Mouse (Mus musculus): ENCODE results near the gene Hip1. TPM values are rescaled to one million over a fixed set of nuclear protein-coding genes. Genes with fewer than 3 reads are reported as not detected.

The Hip1 gene
- polyA plus RNA-seq, 1 experiment from 2014 or later, result 49.0 TPM

- Histone ChIP-seq H3K4me1 (ENCODE audit: control insufficient read depth, insufficient read depth, low read length) (no peaks in the 10 kb centered on the region), H3K9me3 (ENCODE audit: control insufficient read depth, low read length) (no peaks in the 10 kb centered on the region), H3K27me3 (ENCODE audit: control insufficient read depth, insufficient read depth, low read length) (no peaks in the 10 kb centered on the region), H3K4me3 (ENCODE audit: low read depth, low read length) (no peak overlapping the region), H3K27ac (ENCODE audit: low read depth, low read length) (no peak overlapping the region), H3K9ac (replicated peaks; ENCODE audit: low read depth, low read length) (no peak overlapping the region), H3K36me3 (ENCODE audit: control insufficient read depth, insufficient read depth, low read length) (no peaks in the 10 kb centered on the region), H3K4me2 (ENCODE audit: low read depth, low read length) (no peak overlapping the region)
- 75% methylated on average over 11 of the region's 11 CpGs for WGBS
- ATAC-seq (ENCODE audit: low read depth), result no peak
Measured at GRCm38 (mm10) chr5:135524660-135525560, 20.0 kb downstream of the Hip1 start.

DNA sequence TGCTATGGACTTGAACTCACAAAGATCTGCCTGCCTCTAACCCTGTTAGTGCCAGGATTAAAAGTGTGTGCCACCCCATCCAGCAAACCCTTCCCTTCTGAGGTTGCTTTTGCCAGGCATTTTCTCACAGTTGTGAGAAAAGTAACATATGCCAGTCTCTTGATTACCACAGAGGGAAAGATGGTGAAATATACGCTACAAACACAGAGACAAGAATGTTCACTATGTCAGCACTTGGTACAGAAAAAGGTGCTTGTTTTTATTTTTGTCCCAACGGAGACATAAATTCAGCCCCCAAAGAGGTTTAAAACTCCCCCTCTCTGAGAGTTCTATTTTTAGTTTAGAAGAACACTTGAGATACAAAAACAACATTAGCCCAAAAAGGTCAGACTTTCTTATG is 20.8 kb downstream of the Hip1 start:
- H3K4me3 ChIP-seq (ENCODE audit: low read depth, low read length), result no peak overlapping the region
- H3K4me2 ChIP-seq (ENCODE audit: low read depth, low read length), result no peak overlapping the region
- no peaks in the 10 kb centered on the region for H3K4me1 ChIP-seq (ENCODE audit: control insufficient read depth, insufficient read depth, low read length)
- no peak for ATAC-seq (ENCODE audit: low read depth)
- H3K9me3 ChIP-seq (ENCODE audit: control insufficient read depth, low read length), result no peaks in the 10 kb centered on the region
- no peak overlapping the region for H3K9ac ChIP-seq (replicated peaks; ENCODE audit: low read depth, low read length)
- 95% methylated on average over 2 of the region's 2 CpGs for WGBS
- H3K27ac ChIP-seq (ENCODE audit: low read depth, low read length), result no peak overlapping the region
- H3K36me3 ChIP-seq (ENCODE audit: control insufficient read depth, insufficient read depth, low read length), result no peaks in the 10 kb centered on the region
- H3K27me3 ChIP-seq (ENCODE audit: control insufficient read depth, insufficient read depth, low read length), result no peaks in the 10 kb centered on the region

- no peaks in the 10 kb centered on the region for H3K27me3 ChIP-seq (ENCODE audit: control insufficient read depth, insufficient read depth, low read length)
- no peak for ATAC-seq (ENCODE audit: low read depth)
- no peaks in the 10 kb centered on the region for H3K36me3 ChIP-seq (ENCODE audit: control insufficient read depth, insufficient read depth, low read length)
- H3K9ac ChIP-seq (replicated peaks; ENCODE audit: low read depth, low read length), result no peak overlapping the region
- H3K4me2 ChIP-seq (ENCODE audit: low read depth, low read length), result no peak overlapping the region
- no peak overlapping the region for H3K27ac ChIP-seq (ENCODE audit: low read depth, low read length)
- H3K4me1 ChIP-seq (ENCODE audit: control insufficient read depth, insufficient read depth, low read length), result no peaks in the 10 kb centered on the region
- no peaks in the 10 kb centered on the region for H3K9me3 ChIP-seq (ENCODE audit: control insufficient read depth, low read length)
- H3K4me3 ChIP-seq (ENCODE audit: low read depth, low read length), result no peak overlapping the region
- 84% methylated on average over 9 of the region's 9 CpGs for WGBS
Measured at GRCm38 (mm10) chr5:135522111-135522722, 22.7 kb downstream of the Hip1 start.

DNA sequence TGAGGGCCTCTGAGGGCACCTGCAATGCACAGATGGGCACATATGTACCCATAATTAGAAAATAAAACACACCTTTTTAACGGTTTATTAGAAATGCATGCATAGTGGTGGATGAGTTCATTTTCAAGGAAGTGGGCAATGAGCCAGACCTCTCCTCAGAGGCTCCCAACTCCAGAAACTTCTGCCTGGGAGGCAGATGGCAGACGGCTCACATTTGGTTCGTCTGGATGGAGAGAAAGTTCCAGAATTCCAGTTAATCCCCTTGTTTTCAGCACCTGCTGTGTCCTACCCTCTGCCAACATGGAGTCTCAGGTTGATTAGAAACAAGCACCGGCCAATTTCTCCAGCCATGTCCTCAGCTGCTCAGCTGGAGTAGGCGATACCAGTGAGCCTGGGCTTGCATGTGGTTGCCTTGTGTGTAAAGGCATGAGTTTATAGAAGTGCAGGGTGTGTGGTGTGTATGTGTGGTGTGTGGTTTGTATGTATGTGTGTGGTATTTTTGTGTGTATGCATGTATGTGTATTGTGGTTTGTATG is 27.5 kb downstream of the Hip1 start:
- H3K27ac ChIP-seq (ENCODE audit: low read depth, low read length), result no peak overlapping the region
- WGBS, result 82% methylated on average over 5 of the region's 5 CpGs
- H3K4me2 ChIP-seq (ENCODE audit: low read depth, low read length), result no peak overlapping the region
- H3K27me3 ChIP-seq (ENCODE audit: control insufficient read depth, insufficient read depth, low read length), result no peaks in the 10 kb centered on the region
- no peak overlapping the region for H3K4me3 ChIP-seq (ENCODE audit: low read depth, low read length)
- H3K4me1 ChIP-seq (ENCODE audit: control insufficient read depth, insufficient read depth, low read length), result no peaks in the 10 kb centered on the region
- no peak for ATAC-seq (ENCODE audit: low read depth)
- H3K9me3 ChIP-seq (ENCODE audit: control insufficient read depth, low read length), result no peaks in the 10 kb centered on the region
- H3K9ac ChIP-seq (replicated peaks; ENCODE audit: low read depth, low read length), result no peak overlapping the region
- H3K36me3 ChIP-seq (ENCODE audit: control insufficient read depth, insufficient read depth, low read length), result no peaks in the 10 kb centered on the region

DNA sequence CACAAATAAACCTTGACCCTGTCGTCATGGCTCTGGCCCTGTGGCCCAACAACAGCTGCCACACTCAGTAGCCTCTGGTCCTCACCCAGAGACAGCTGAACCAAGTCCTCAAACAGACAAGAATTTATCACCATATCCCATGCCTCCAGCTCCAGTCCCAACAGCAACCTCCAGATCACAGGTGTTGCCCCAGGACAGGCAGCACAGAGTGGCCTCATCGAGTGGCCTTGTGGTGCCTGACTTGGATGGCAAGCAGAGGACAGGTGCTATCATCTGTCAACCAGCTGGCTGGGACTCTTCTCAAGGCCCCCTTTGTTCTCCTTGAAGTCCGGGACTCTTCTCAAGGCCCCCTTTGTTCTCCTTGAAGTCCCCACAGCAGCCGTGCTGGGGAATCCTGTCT is 31.8 kb downstream of the Hip1 start:
- H3K27ac ChIP-seq (ENCODE audit: low read depth, low read length), result no peak overlapping the region
- H3K4me1 ChIP-seq (ENCODE audit: control insufficient read depth, insufficient read depth, low read length), result 0 out of 2 replicates have a peak, but pooled peaks cover 2% of the 10 kb centered on the region
- no peaks in the 10 kb centered on the region for H3K36me3 ChIP-seq (ENCODE audit: control insufficient read depth, insufficient read depth, low read length)
- 36% methylated on average over 4 of the region's 4 CpGs for WGBS
- no peak overlapping the region for H3K4me3 ChIP-seq (ENCODE audit: low read depth, low read length)
- no peaks in the 10 kb centered on the region for H3K9me3 ChIP-seq (ENCODE audit: control insufficient read depth, low read length)
- no peak overlapping the region for H3K4me2 ChIP-seq (ENCODE audit: low read depth, low read length)
- no peaks in the 10 kb centered on the region for H3K27me3 ChIP-seq (ENCODE audit: control insufficient read depth, insufficient read depth, low read length)
- no peak for ATAC-seq (ENCODE audit: low read depth)
- no peak overlapping the region for H3K9ac ChIP-seq (replicated peaks; ENCODE audit: low read depth, low read length)

- WGBS, result 67% methylated on average over 5 of the region's 5 CpGs
- no peak for ATAC-seq (ENCODE audit: low read depth)
Measured at GRCm38 (mm10) chr5:135511105-135511504, 33.8 kb downstream of the Hip1 start.

DNA sequence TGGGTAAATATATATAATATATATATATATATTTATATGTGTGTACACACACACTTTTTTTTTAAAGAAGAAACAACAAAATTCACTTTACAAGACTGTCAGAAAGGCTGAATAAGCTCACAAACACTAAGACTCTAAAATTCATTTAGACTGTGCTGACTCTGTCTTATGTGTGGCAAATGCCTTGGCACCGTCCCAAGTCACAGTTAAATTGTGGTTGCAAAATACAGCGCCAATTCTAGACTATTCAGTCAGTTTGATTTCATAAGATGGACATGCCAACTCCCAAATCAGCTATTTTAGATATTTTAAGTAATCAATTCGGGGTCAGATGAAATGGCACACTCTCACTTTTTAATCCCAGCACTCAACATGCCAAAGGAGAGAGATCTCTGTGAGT is 36.6 kb downstream of the Hip1 start:
- H3K9ac ChIP-seq (replicated peaks; ENCODE audit: low read depth, low read length), result no peak overlapping the region
- H3K4me1 ChIP-seq (ENCODE audit: control insufficient read depth, insufficient read depth, low read length), result peaks cover 11% of the 10 kb centered on the region; the same call in 1 of the 2 replicates
- H3K36me3 ChIP-seq (ENCODE audit: control insufficient read depth, insufficient read depth, low read length), result no peaks in the 10 kb centered on the region
- WGBS, result 83% methylated on average over 3 of the region's 3 CpGs
- no peak overlapping the region for H3K4me3 ChIP-seq (ENCODE audit: low read depth, low read length)
- ATAC-seq (ENCODE audit: low read depth), result no peak
- no peaks in the 10 kb centered on the region for H3K9me3 ChIP-seq (ENCODE audit: control insufficient read depth, low read length)
- no peak overlapping the region for H3K4me2 ChIP-seq (ENCODE audit: low read depth, low read length)
- no peaks in the 10 kb centered on the region for H3K27me3 ChIP-seq (ENCODE audit: control insufficient read depth, insufficient read depth, low read length)
- no peak overlapping the region for H3K27ac ChIP-seq (ENCODE audit: low read depth, low read length)

More at GRCm38 (mm10) chr5:135511105-135511504, 33.8 kb downstream of the Hip1 start:
- Histone ChIP-seq H3K9ac (replicated peaks; ENCODE audit: low read depth, low read length) (no peak overlapping the region), H3K4me2 (ENCODE audit: low read depth, low read length) (no peak overlapping the region), H3K4me3 (ENCODE audit: low read depth, low read length) (no peak overlapping the region), H3K27ac (ENCODE audit: low read depth, low read length) (no peak overlapping the region), H3K36me3 (ENCODE audit: control insufficient read depth, insufficient read depth, low read length) (no peaks in the 10 kb centered on the region), H3K27me3 (ENCODE audit: control insufficient read depth, insufficient read depth, low read length) (no peaks in the 10 kb centered on the region), H3K9me3 (ENCODE audit: control insufficient read depth, low read length) (no peaks in the 10 kb centered on the region), H3K4me1 (ENCODE audit: control insufficient read depth, insufficient read depth, low read length) (peaks cover 11% of the 10 kb centered on the region; the same call in 1 of the 2 replicates)

GRCm38 (mm10) chr5:135507561-135508273 is 37.2 kb downstream of the Hip1 start:
- 29% methylated on average over 18 of the region's 18 CpGs for whole genome bisulfite sequencing
- Histone ChIP-seq H3K36me3 (ENCODE audit: control insufficient read depth, insufficient read depth, low read length) (no peaks in the 10 kb centered on the region), H3K4me2 (ENCODE audit: low read depth, low read length) (no peak overlapping the region; the same call in 1 of the 2 replicates), H3K4me3 (ENCODE audit: low read depth, low read length) (no peak overlapping the region), H3K27ac (ENCODE audit: low read depth, low read length) (peak overlapping the region; percentile 55), H3K9me3 (ENCODE audit: control insufficient read depth, low read length) (no peaks in the 10 kb centered on the region), H3K9ac (replicated peaks; ENCODE audit: low read depth, low read length) (no peak overlapping the region), H3K4me1 (ENCODE audit: control insufficient read depth, insufficient read depth, low read length) (peaks cover 11% of the 10 kb centered on the region; the same call in 1 of the 2 replicates), H3K27me3 (ENCODE audit: control insufficient read depth, insufficient read depth, low read length) (no peaks in the 10 kb centered on the region)
- ATAC-seq (ENCODE audit: low read depth), result no peak

Data from neural tube, embryonic 14.5 days (tissue).